Mouse (Mus musculus) embryonic facial prominence, embryonic 10.5 days (tissue): ENCODE measurements at regions not wholly inside any gene's neighbourhood (a gene's known extent, or its start where the extent isn't known, plus 50 kb on each side); places are given as distances from the start of the nearest gene placed in this dataset.

Experiments used
- DNase-seq: peaks from one replicate; pipeline ENCODE4 v3.0.0-alpha.2; 2017; ENCODE audit warnings: low spot score
- H3K27ac ChIP-seq: fragments of 300-500 bp; sonication (generic); replicated peaks from 2 replicates; pipeline ENCODE4 v1.5.1; 2016; ENCODE audit warnings: mild to moderate bottlenecking
- H3K27me3 ChIP-seq: fragments of 300-500 bp; sonication (generic); replicated peaks from 2 replicates; pipeline ENCODE4 v1.6.1; 2016; ENCODE audit warnings: low read depth, mild to moderate bottlenecking; ENCODE audit not compliant: poor library complexity, severe bottlenecking
- H3K36me3 ChIP-seq: fragments of 300-500 bp; sonication (generic); replicated peaks from 2 replicates; pipeline ENCODE4 v1.6.1; 2016; ENCODE audit warnings: mild to moderate bottlenecking, moderate library complexity
- H3K4me1 ChIP-seq: fragments of 300-500 bp; sonication (generic); 2 replicates; pipeline ENCODE4 v1.6.1; 2016
- H3K4me3 ChIP-seq: fragments of 300-500 bp; sonication (generic); 2 replicates; pipeline ENCODE4 v1.5.1; 2016; ENCODE audit warnings: mild to moderate bottlenecking, moderate library complexity
- H3K9me3 ChIP-seq: fragments of 300-500 bp; sonication (generic); 2 replicates; pipeline ENCODE4 v1.6.1; 2016; ENCODE audit warnings: mild to moderate bottlenecking
- WGBS: fragments of 180-500 bp; shearing (Covaris S2); methylation state at CpG from one replicate; pipeline ENCODE4 v1.1.7; 2016; 5-methylcytosine and 5-hydroxymethylcytosine counted together

- Histone ChIP-seq H3K4me1 (no peaks in the 10 kb centered on the region; the same call in 1 of the 2 replicates), H3K27me3 (no peaks in the 10 kb centered on the region; the same call in 1 of the 2 replicates), H3K27ac (no peak overlapping the region), H3K36me3 (no peaks in the 10 kb centered on the region), H3K9me3 (no peaks in the 10 kb centered on the region), H3K4me3 (no peak overlapping the region)
- DNase-seq, result no peak
- WGBS, result 84% methylated on average over 5 of the region's 5 CpGs
These were observed 362.0 kb upstream of the Chd6 start for GRCm38 (mm10) chr2:161470844-161471243.

GRCm38 (mm10) chr2:161470025-161470424 is 361.1 kb upstream of the Chd6 start:
- H3K36me3 ChIP-seq, result no peaks in the 10 kb centered on the region
- no peak for DNase-seq

GRCm38 (mm10) chr2:161467035-161467434 is 358.2 kb upstream of the Chd6 start:
- Histone ChIP-seq H3K27ac (no peak overlapping the region), H3K27me3 (no peaks in the 10 kb centered on the region; the same call in 1 of the 2 replicates), H3K4me1 (no peaks in the 10 kb centered on the region; the same call in 1 of the 2 replicates), H3K36me3 (no peaks in the 10 kb centered on the region), H3K9me3 (no peaks in the 10 kb centered on the region), H3K4me3 (no peak overlapping the region)
- WGBS, result 41% methylated on average over 1 of the region's 1 CpGs
- peak; percentile 60 for DNase-seq

More at GRCm38 (mm10) chr2:161470025-161470424, 361.1 kb upstream of the Chd6 start:
- 41% methylated on average over 2 of the region's 2 CpGs for WGBS
- Histone ChIP-seq H3K27me3 (no peaks in the 10 kb centered on the region; the same call in 1 of the 2 replicates), H3K4me3 (no peak overlapping the region), H3K4me1 (no peaks in the 10 kb centered on the region; the same call in 1 of the 2 replicates), H3K27ac (no peak overlapping the region), H3K9me3 (no peaks in the 10 kb centered on the region)

GRCm38 (mm10) chr2:161460600-161460999 is 351.7 kb upstream of the Chd6 start:
- no peak for DNase-seq
- no peaks in the 10 kb centered on the region for H3K27me3 ChIP-seq
- no peak overlapping the region for H3K4me3 ChIP-seq
- H3K36me3 ChIP-seq, result no peaks in the 10 kb centered on the region
- H3K27ac ChIP-seq, result no peak overlapping the region
- 90% methylated on average over 4 of the region's 4 CpGs for WGBS
- H3K4me1 ChIP-seq, result no peaks in the 10 kb centered on the region
- no peaks in the 10 kb centered on the region for H3K9me3 ChIP-seq

GRCm38 (mm10) chr2:161454466-161454865 is 345.6 kb upstream of the Chd6 start:
- H3K27me3 ChIP-seq, result no peaks in the 10 kb centered on the region
- WGBS, result 46% methylated on average over 6 of the region's 6 CpGs

GRCm38 (mm10) chr2:161433816-161434215 is 324.9 kb upstream of the Chd6 start:
- no peak overlapping the region for H3K4me3 ChIP-seq
- H3K4me1 ChIP-seq, result peaks cover 3% of the 10 kb centered on the region; the same call in 1 of the 2 replicates
- no peak for DNase-seq
- no peaks in the 10 kb centered on the region for H3K27me3 ChIP-seq
- WGBS, result 54% methylated on average over 9 of the region's 9 CpGs
- H3K36me3 ChIP-seq, result no peaks in the 10 kb centered on the region
- no peaks in the 10 kb centered on the region for H3K9me3 ChIP-seq
- no peak overlapping the region for H3K27ac ChIP-seq

More at GRCm38 (mm10) chr2:161454466-161454865, 345.6 kb upstream of the Chd6 start:
- no peak overlapping the region for H3K27ac ChIP-seq
- DNase-seq, result no peak
- H3K4me3 ChIP-seq, result no peak overlapping the region
- H3K36me3 ChIP-seq, result no peaks in the 10 kb centered on the region
- no peaks in the 10 kb centered on the region for H3K9me3 ChIP-seq
- H3K4me1 ChIP-seq, result no peaks in the 10 kb centered on the region

- peaks cover 3% of the 10 kb centered on the region; the same call in 1 of the 2 replicates for H3K4me1 ChIP-seq
- no peak for DNase-seq
- H3K4me3 ChIP-seq, result no peak overlapping the region
- no peak overlapping the region for H3K27ac ChIP-seq
- no peaks in the 10 kb centered on the region for H3K9me3 ChIP-seq
- no peaks in the 10 kb centered on the region for H3K36me3 ChIP-seq
- no peaks in the 10 kb centered on the region for H3K27me3 ChIP-seq
- 64% methylated on average over 3 of the region's 3 CpGs for WGBS
These were observed 320.4 kb upstream of the Chd6 start for GRCm38 (mm10) chr2:161429294-161429693.

- no peaks in the 10 kb centered on the region for H3K9me3 ChIP-seq
- DNase-seq, result peak; percentile 44
- no peak overlapping the region for H3K4me3 ChIP-seq
- no peaks in the 10 kb centered on the region for H3K4me1 ChIP-seq
- H3K36me3 ChIP-seq, result no peaks in the 10 kb centered on the region
- no peaks in the 10 kb centered on the region for H3K27me3 ChIP-seq
- H3K27ac ChIP-seq, result no peak overlapping the region
- WGBS, result 48% methylated on average over 3 of the region's 3 CpGs
These were observed 316.7 kb upstream of the Chd6 start for GRCm38 (mm10) chr2:161425587-161425986.

GRCm38 (mm10) chr2:161418062-161418461 is 309.2 kb upstream of the Chd6 start:
- no peak for DNase-seq
- H3K27me3 ChIP-seq, result no peaks in the 10 kb centered on the region
- WGBS, result 84% methylated on average over 7 of the region's 7 CpGs
- H3K36me3 ChIP-seq, result no peaks in the 10 kb centered on the region
- no peaks in the 10 kb centered on the region for H3K9me3 ChIP-seq
- no peak overlapping the region for H3K27ac ChIP-seq
- H3K4me1 ChIP-seq, result no peaks in the 10 kb centered on the region
- H3K4me3 ChIP-seq, result no peak overlapping the region

- H3K36me3 ChIP-seq, result no peaks in the 10 kb centered on the region
- H3K9me3 ChIP-seq, result no peaks in the 10 kb centered on the region
- no peaks in the 10 kb centered on the region for H3K4me1 ChIP-seq
- no peak for DNase-seq
- no peak overlapping the region for H3K4me3 ChIP-seq
- no peak overlapping the region for H3K27ac ChIP-seq
- H3K27me3 ChIP-seq, result no peaks in the 10 kb centered on the region
- 64% methylated on average over 13 of the region's 13 CpGs for WGBS
These were observed 307.5 kb upstream of the Chd6 start for GRCm38 (mm10) chr2:161416218-161416927.

GRCm38 (mm10) chr2:161408306-161408705 is 299.4 kb upstream of the Chd6 start:
- Histone ChIP-seq H3K27me3 (no peaks in the 10 kb centered on the region), H3K27ac (no peak overlapping the region), H3K4me1 (no peaks in the 10 kb centered on the region; the same call in 1 of the 2 replicates), H3K4me3 (no peak overlapping the region), H3K9me3 (no peaks in the 10 kb centered on the region), H3K36me3 (no peaks in the 10 kb centered on the region)
- DNase-seq, result no peak
- whole genome bisulfite sequencing, result 91% methylated on average over 1 of the region's 1 CpGs

- WGBS, result 57% methylated on average over 1 of the region's 1 CpGs
These were observed 297.0 kb upstream of the Chd6 start for GRCm38 (mm10) chr2:161405847-161406384.

GRCm38 (mm10) chr2:161398061-161398460 is 289.2 kb upstream of the Chd6 start:
- Histone ChIP-seq H3K27ac (no peak overlapping the region), H3K9me3 (no peaks in the 10 kb centered on the region), H3K27me3 (no peaks in the 10 kb centered on the region), H3K36me3 (no peaks in the 10 kb centered on the region), H3K4me3 (no peak overlapping the region), H3K4me1 (no peaks in the 10 kb centered on the region)
- no peak for DNase-seq
- WGBS, result 93% methylated on average over 3 of the region's 3 CpGs

More at GRCm38 (mm10) chr2:161405847-161406384, 297.0 kb upstream of the Chd6 start:
- Histone ChIP-seq H3K9me3 (no peaks in the 10 kb centered on the region), H3K27ac (no peak overlapping the region), H3K27me3 (no peaks in the 10 kb centered on the region), H3K4me1 (no peaks in the 10 kb centered on the region; the same call in 1 of the 2 replicates), H3K36me3 (no peaks in the 10 kb centered on the region), H3K4me3 (no peak overlapping the region)
- DNase-seq, result no peak
